Mouse (Mus musculus) Patski (cell line): ENCODE data around the gene Pgap1. TPM values are rescaled to one million over a fixed set of nuclear protein-coding genes. Genes with fewer than 3 reads are reported as not detected.

Source experiments
- ATAC-seq: fragments of 100-300 bp; one replicate; pipeline ENCODE4 v1.8.0; 2021
- CTCF ChIA-PET: fragments of 350-600 bp; sonication (Branson Sonifier 250); formaldehyde crosslinking; loops from one replicate; lab custom pipeline; 2022; ENCODE audit warnings: inconsistent platforms; lab: Charles Lee
- POLR2A ChIA-PET: fragments of 350-600 bp; sonication (Branson Sonifier 250); formaldehyde crosslinking; loops from one replicate; lab custom pipeline; 2022; ENCODE audit warnings: antibody characterized with exemption, inconsistent platforms; lab: Charles Lee
- DNase-seq: peaks from one replicate; pipeline ENCODE4 v3.0.0-alpha.2; 2011; ENCODE audit warnings: low read depth, low spot score
- H3K27me3 ChIP-seq: fragments of 371-371 bp; one replicate; pipeline ENCODE4 v1.5.1; 2021
- CTCF ChIP-seq: fragments of 100-300 bp; IDR thresholded peaks from one replicate; pipeline ENCODE4 v1.5.1; 2021
- in situ Hi-C: fragments of 300-500 bp; cut with MboI; formaldehyde crosslinking; loops from 3 replicates; pipeline ENCODE4 v1.11.1; 2018; ENCODE audit warnings: low pct_unique_long_range_greater_than_20kb, mixed read lengths
- polyA plus RNA-seq: library from polyadenylated mRNA; unstranded; gene quantifications from one replicate; pipeline ENCODE4 v1.2.3, GENCODE M21; 2021

The Pgap1 gene
- polyA plus RNA-seq, 1 experiment from 2014 or later: 6.1 TPM

DNA sequence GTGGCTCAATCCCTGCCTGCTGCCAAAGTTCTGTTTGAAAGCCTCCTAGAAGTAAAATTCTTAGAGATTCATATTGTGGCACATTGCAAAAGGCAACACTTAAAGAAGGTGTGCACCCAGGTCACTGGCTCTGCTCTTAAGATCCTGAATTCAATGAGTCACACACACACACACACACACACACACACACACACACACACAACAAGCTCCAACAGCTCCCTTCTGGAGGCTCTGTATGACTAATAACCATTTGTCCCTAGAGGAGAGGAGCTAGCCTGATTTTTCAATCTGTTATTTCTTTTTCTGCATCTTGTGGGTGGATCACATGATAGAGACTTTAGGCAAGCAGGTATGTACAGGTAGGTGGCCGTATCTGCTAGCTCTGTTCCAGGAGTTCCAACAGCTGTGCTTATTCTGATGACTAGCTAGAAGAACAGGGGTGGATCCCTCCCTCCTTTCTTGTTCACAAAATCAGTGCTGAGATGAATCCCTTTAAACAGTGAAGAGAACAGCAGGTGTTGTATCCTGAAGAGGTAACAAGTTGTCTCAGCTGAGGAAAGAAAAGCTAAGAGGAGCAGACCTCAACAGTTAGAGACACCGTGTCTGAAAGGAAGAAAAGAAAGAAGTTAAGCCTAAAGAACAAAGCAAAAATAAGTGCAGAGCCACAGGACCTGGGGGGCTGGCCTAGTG, 27.2 kb upstream of the Pgap1 start:
- ChIA-PET CTCF (no interaction called here), POLR2A (interaction anchor here (0.8 kb wide), 1 partner anchor 51 kb away, joined by 3 read pairs; no protein-coding TSS in a partner anchor)
- in situ Hi-C loops: no loop called here
- ATAC-seq: no peak
- peaks cover 6% of the 10 kb centered on the region for H3K27me3 ChIP-seq
- DNase-seq: no peak
- TF ChIP-seq CTCF: no peak

DNA sequence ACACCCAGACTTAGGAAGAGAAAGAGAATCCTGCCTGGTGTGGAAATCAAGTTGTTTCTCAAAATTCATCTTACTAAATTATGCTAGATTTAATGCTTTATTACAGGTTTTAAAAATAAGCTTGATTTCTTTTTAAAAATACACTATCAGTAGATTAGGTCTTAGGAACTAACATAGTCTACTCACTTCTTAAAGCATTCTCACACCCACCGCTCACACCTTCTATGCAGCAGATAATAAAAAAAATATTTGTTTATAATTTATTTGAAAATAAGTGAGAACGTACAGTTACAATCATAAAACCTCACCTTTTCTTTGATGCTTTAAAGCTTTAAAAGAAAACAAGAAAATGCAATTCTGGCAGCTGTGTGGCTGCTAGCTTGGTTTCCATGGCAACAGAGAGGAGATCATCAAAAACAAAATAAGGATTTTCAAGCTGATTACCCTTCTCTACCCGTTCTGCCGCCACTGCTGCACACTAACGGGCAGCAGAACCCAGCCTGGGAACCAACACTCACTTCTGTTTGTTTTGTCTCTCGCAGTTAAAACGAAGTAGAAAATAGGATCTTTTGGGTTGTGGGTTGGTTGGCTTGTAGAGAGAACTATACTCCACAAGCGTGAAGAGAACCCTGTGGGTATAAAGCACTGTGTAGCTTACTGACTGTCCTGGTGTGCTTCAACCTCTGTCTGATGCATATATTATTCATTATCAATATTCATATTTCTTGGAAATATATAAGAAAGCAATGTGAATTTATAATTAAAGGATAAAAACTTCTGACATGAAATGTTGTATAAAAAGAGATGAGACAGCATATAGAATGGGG, 21.1 kb upstream of the Pgap1 start:
- ChIA-PET POLR2A (interaction anchor here (1.6 kb wide), 1 partner anchor 20 kb away, joined by 4 read pairs; no protein-coding TSS in a partner anchor), CTCF (interaction anchor here (1.0 to 1.6 kb wide), 2 partner anchors 16 to 28 kb away, joined by 3 read pairs; no protein-coding TSS in a partner anchor)
- peaks cover 8% of the 10 kb centered on the region for H3K27me3 ChIP-seq
- in situ Hi-C loops: no loop called here
- DNase-seq (no peak), ATAC-seq (no peak)
- no peak for TF ChIP-seq CTCF

DNA sequence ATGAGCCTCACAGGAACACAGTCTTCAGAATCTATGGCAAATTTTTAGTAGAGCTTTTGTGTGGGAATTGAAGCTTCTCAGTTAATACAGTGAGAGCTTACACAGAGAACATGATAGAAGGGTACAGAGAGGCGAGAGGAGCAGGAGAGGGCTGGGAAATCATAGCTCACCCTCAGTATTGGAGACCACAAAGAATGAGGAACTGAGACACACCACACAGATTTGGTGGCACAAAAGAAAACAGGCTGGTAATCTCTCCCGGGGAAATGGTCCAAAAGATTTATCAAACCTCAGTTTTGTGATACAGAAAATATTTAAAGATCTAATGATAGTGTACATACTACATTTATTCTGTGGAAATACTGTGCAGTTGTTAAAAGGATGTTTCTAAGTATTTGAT, 11.6 kb upstream of the Pgap1 start:
- no peak for ATAC-seq
- in situ Hi-C loops: no loop called here
- no peaks in the 10 kb centered on the region for H3K27me3 ChIP-seq
- ChIA-PET POLR2A (no interaction called here), CTCF (interaction anchor here (0.9 kb wide), 1 partner anchor 14 kb away, joined by 3 read pairs; no protein-coding TSS in a partner anchor)
- no peak for DNase-seq
- no peak for TF ChIP-seq CTCF

DNA sequence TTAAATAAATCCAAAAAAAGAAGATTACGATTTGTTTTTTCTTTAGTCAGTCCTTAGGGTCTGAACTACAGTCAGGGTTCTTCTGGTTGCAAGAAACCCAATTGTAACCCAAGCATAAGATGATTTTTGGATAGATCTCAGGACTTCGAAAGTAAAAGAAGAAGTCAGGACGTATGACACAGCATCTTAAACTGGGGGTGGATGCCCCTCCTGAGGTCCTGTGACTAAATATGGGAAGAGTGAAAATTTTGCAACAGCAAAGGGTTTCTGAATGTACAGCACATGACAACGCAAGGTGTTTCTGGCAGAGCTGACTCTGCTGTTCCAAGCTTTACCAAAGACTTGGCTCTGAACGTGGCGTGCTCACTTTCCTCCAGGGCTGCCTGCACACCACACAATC, 6.4 kb upstream of the Pgap1 start:
- DNase-seq (no peak), ATAC-seq (no peak)
- in situ Hi-C loops: no loop called here
- POLR2A ChIA-PET: no interaction called here
- H3K27me3 ChIP-seq: peaks cover 22% of the 10 kb centered on the region
- CTCF ChIA-PET: no interaction called here
- TF ChIP-seq CTCF: no peak

DNA sequence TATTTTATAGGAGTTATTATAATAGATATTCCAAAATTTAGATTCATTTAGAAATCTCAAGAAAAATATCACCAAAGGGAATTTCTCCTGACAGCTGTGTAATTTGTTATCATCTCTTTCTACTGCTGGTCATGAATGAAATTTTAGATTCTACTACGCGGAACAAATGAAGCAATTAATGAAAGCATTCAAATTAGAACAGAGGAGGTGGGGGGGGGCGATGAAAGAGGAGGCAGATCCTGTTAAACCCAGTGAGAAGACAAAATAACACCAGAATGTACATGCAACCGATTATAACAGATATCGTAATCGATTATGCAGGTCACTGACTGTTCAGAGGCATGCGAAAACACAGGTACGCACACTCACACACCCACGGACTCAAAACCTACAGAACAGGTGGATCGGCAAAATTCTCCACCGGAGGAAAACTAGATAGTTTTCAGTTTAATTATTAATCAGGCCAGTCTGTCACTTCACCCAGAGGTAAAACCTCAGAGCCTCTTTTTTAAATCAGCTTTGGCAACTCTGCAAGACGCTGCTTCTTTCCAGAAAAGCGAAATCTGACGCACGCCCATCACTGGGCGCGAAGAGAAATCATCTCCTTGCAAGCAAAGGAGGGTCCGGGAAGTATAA, 780 bp downstream of the Pgap1 start:
- no peak for DNase-seq
- ATAC-seq: peak; percentile 31
- peaks cover 22% of the 10 kb centered on the region for H3K27me3 ChIP-seq
- in situ Hi-C loops: no loop called here
- no peak for TF ChIP-seq CTCF
- ChIA-PET CTCF (no interaction called here), POLR2A (interaction anchor here (0.7 kb wide), 1 partner anchor 34 kb away, joined by 5 read pairs; no protein-coding TSS in a partner anchor)

DNA sequence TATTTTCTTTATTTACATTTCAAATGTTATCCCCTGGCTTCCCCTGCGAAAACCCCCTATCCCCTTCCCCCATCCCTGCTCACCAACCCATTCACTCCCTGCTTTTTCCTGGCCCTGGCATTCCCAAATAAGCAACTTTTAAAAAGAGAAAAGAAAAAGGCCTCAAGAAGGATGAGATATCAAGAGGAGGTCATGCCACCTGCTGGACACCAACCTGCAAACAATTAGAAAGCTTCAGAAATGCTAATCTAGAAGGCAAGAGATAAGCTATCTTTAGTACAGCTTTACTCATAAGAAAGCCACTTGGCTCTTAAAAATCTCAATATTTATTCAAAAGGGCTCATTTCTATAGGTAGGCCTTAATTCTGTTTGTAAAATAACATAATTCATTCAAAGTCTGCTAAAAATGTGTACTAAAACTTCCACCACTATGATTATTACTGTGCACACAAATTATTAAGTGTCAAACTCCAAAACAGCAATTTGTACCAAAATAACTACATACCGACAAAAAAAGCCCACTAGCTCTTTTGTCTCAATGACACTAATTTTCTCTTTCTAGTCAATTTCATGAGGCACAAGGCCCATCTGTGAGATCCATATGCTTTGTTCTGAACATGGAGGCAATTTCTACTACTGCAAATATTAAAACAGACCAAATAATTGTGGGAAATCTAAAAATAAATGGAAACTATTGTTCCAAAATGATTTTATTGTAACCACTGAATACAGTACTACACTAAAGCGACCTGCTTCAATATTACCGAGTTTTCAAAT, 1.9 kb downstream of the Pgap1 start:
- ChIA-PET CTCF (interaction anchor here (0.8 to 1.5 kb wide), 7 partner anchors 9 to 65 kb away, joined by 3 to 6 read pairs (median 4); no protein-coding TSS in a partner anchor), POLR2A (interaction anchor here (0.7 kb wide), 1 partner anchor 708 kb away, joined by 3 read pairs; no protein-coding TSS in a partner anchor)
- peaks cover 12% of the 10 kb centered on the region for H3K27me3 ChIP-seq
- ATAC-seq: no peak
- in situ Hi-C loops: no loop called here
- TF ChIP-seq CTCF: peak; percentile 34
- DNase-seq: no peak

DNA sequence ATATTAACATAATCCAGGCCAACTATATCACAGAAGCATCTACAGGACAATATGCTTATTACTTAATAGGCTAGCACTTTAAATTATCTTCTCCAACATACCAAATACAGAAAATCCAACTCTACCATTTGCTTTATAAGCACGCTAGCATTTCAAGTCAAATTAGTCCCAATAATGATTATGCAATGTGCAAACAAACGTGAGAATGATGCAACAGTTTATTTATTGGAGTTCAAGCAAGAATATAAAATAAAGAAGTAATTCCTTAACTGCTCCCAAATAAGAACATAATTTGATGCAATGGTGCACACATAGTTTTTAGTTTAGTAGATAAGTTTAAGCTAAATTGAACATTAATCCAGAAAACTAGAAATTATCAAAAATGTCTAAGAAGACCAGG, 4.9 kb downstream of the Pgap1 start:
- in situ Hi-C loops: no loop called here
- no peak for TF ChIP-seq CTCF
- ATAC-seq (no peak), DNase-seq (no peak)
- ChIA-PET CTCF (no interaction called here), POLR2A (no interaction called here)
- H3K27me3 ChIP-seq: no peaks in the 10 kb centered on the region

DNA sequence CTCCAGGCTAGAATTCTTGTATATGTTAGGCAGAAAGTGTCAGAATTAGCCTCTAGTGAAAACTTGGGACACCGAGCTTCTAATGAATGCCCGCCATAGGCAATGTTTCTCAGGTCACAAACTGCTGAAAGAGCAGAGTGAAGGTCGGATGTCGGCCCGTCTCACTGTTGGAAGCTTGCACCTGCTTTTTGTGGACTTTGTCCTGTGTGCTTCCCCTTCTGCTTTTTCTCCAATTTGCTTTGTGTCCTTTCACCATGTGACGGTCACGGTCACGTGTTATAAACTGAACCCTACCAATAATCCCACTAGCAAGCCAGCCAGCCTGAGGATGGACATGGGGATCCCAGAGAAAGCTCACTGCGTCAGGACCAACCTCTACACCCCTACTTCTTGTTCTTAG, 12.3 kb downstream of the Pgap1 start:
- ChIA-PET CTCF (interaction anchor here (0.8 kb wide), 1 partner anchor 265 kb away, joined by 3 read pairs; no protein-coding TSS in a partner anchor), POLR2A (no interaction called here)
- H3K27me3 ChIP-seq: no peaks in the 10 kb centered on the region
- in situ Hi-C loops: no loop called here
- TF ChIP-seq CTCF: no peak
- ATAC-seq: no peak
- DNase-seq: no peak

DNA sequence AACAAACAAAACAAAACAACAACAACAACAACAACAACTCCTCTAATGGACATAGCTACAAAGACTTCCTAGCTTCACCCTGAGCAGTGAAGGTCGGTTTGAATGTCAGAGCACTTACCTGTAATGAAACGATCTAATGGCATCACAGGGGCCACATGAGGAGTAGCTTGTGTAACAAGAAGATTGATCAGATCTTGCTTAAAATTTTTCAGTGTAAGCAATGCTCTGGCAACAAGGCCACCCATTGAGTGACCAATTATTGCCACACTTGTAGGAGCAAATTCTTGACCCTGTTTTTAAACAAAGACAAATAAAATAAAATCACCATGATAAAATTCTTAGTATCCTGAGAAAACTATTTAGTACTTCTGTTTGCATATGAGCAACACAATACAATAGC, 14.6 kb downstream of the Pgap1 start:
- CTCF ChIA-PET: interaction anchor here (1.8 kb wide), 1 partner anchor 12 kb away, joined by 4 read pairs; no protein-coding TSS in a partner anchor
- H3K27me3 ChIP-seq: no peaks in the 10 kb centered on the region
- in situ Hi-C loops: no loop called here
- TF ChIP-seq CTCF: no peak
- ATAC-seq (no peak), DNase-seq (no peak)
- POLR2A ChIA-PET: no interaction called here

DNA sequence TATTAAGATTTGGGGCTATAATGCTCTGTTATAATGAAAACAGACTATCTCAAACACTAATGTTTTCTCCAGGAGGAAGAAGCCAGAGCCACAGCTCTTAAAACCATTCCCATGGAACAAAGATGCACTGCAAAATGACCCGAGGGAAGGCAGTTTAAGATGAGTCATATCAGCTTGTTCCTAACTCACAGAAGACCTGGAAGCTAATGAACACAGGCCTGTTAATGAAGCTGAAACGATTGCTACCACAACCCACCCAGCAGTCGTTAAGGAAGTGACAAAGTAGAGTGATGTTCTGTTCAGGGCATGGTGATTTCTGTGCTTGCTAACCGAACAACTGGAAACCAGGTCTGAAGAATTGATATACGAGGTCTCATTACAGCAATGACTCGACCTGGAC, 26.3 kb downstream of the Pgap1 start:
- in situ Hi-C loops: no loop called here
- TF ChIP-seq CTCF: no peak
- ChIA-PET POLR2A (no interaction called here), CTCF (no interaction called here)
- ATAC-seq: no peak
- H3K27me3 ChIP-seq: no peaks in the 10 kb centered on the region
- DNase-seq: peak; percentile 15
